Mouse (Mus musculus): ENCODE results near the gene Cisd2. TPM values are rescaled to one million over a fixed set of nuclear protein-coding genes. Genes with fewer than 3 reads are reported as not detected.

The Cisd2 gene
- polyA plus RNA-seq, 1 experiment from 2014 or later = 62.8 TPM

GRCm38 (mm10) chr3:135407351-135407750 lies 16.4 kb downstream of the Cisd2 start:
- H3K9ac ChIP-seq (replicated peaks; ENCODE audit: low read length) = no peak overlapping the region
- H3K27ac ChIP-seq (replicated peaks; ENCODE audit: low read depth, low read length) = no peak overlapping the region
- no peaks in the 10 kb centered on the region for H3K9me3 ChIP-seq (replicated peaks; ENCODE audit: control insufficient read depth, low read length)
- WGBS = 88% methylated on average over 8 of the region's 9 CpGs
- no peaks in the 10 kb centered on the region for H3K36me3 ChIP-seq (replicated peaks; ENCODE audit: control insufficient read depth, insufficient read depth, low read depth, low read length)
- no peaks in the 10 kb centered on the region for H3K27me3 ChIP-seq (ENCODE audit: control insufficient read depth, insufficient read depth, low read length)
- ATAC-seq (replicated peaks; ENCODE audit: insufficient number of reproducible peaks, low FRiP score, low TSS enrichment, low read depth) (no peak), DNase-seq (ENCODE audit: low spot score) (no peak)
- no peak overlapping the region for H3K4me3 ChIP-seq (ENCODE audit: low read depth, low read length)
- no peaks in the 10 kb centered on the region for H3K4me1 ChIP-seq (ENCODE audit: control insufficient read depth, insufficient read depth, low read length)
- H3K4me2 ChIP-seq (ENCODE audit: low read depth, low read length) = no peak overlapping the region

- WGBS = 81% methylated on average over 4 of the region's 4 CpGs
- H3K27me3 ChIP-seq (ENCODE audit: control insufficient read depth, insufficient read depth, low read length) = no peaks in the 10 kb centered on the region
- no peak for DNase-seq (ENCODE audit: low spot score)
- no peak overlapping the region for H3K9ac ChIP-seq (replicated peaks; ENCODE audit: low read length)
- no peaks in the 10 kb centered on the region for H3K9me3 ChIP-seq (replicated peaks; ENCODE audit: control insufficient read depth, low read length)
- H3K4me2 ChIP-seq (ENCODE audit: low read depth, low read length) = no peak overlapping the region
- H3K4me3 ChIP-seq (ENCODE audit: low read depth, low read length) = no peak overlapping the region
- no peak overlapping the region for H3K27ac ChIP-seq (replicated peaks; ENCODE audit: low read depth, low read length)
- no peak for ATAC-seq (replicated peaks; ENCODE audit: insufficient number of reproducible peaks, low FRiP score, low TSS enrichment, low read depth)
- H3K36me3 ChIP-seq (replicated peaks; ENCODE audit: control insufficient read depth, insufficient read depth, low read depth, low read length) = no peaks in the 10 kb centered on the region
- H3K4me1 ChIP-seq (ENCODE audit: control insufficient read depth, insufficient read depth, low read length) = no peaks in the 10 kb centered on the region
Measured at GRCm38 (mm10) chr3:135404599-135404998, 19.1 kb downstream of the Cisd2 start.

- 81% methylated on average over 5 of the region's 5 CpGs for WGBS
- no peak overlapping the region for H3K4me3 ChIP-seq (ENCODE audit: low read depth, low read length)
- ATAC-seq (replicated peaks; ENCODE audit: insufficient number of reproducible peaks, low FRiP score, low TSS enrichment, low read depth) (no peak), DNase-seq (ENCODE audit: low spot score) (no peak)
- no peaks in the 10 kb centered on the region for H3K9me3 ChIP-seq (replicated peaks; ENCODE audit: control insufficient read depth, low read length)
- no peak overlapping the region for H3K4me2 ChIP-seq (ENCODE audit: low read depth, low read length)
- no peak overlapping the region for H3K27ac ChIP-seq (replicated peaks; ENCODE audit: low read depth, low read length)
- no peak overlapping the region for H3K9ac ChIP-seq (replicated peaks; ENCODE audit: low read length)
- H3K4me1 ChIP-seq (ENCODE audit: control insufficient read depth, insufficient read depth, low read length) = no peaks in the 10 kb centered on the region
- no peaks in the 10 kb centered on the region for H3K36me3 ChIP-seq (replicated peaks; ENCODE audit: control insufficient read depth, insufficient read depth, low read depth, low read length)
- no peaks in the 10 kb centered on the region for H3K27me3 ChIP-seq (ENCODE audit: control insufficient read depth, insufficient read depth, low read length)
Measured at GRCm38 (mm10) chr3:135403856-135404255, 19.9 kb downstream of the Cisd2 start.

- H3K36me3 ChIP-seq (replicated peaks; ENCODE audit: control insufficient read depth, insufficient read depth, low read depth, low read length) = no peaks in the 10 kb centered on the region
- no peaks in the 10 kb centered on the region for H3K4me1 ChIP-seq (ENCODE audit: control insufficient read depth, insufficient read depth, low read length)
- H3K4me3 ChIP-seq (ENCODE audit: low read depth, low read length) = no peak overlapping the region
- no peak overlapping the region for H3K27ac ChIP-seq (replicated peaks; ENCODE audit: low read depth, low read length)
- DNase-seq (ENCODE audit: low spot score) (no peak), ATAC-seq (replicated peaks; ENCODE audit: insufficient number of reproducible peaks, low FRiP score, low TSS enrichment, low read depth) (no peak)
- WGBS = 88% methylated on average over 9 of the region's 9 CpGs
- no peaks in the 10 kb centered on the region for H3K9me3 ChIP-seq (replicated peaks; ENCODE audit: control insufficient read depth, low read length)
- no peak overlapping the region for H3K9ac ChIP-seq (replicated peaks; ENCODE audit: low read length)
- H3K27me3 ChIP-seq (ENCODE audit: control insufficient read depth, insufficient read depth, low read length) = no peaks in the 10 kb centered on the region
- no peak overlapping the region for H3K4me2 ChIP-seq (ENCODE audit: low read depth, low read length)
Measured at GRCm38 (mm10) chr3:135403211-135403610, 20.5 kb downstream of the Cisd2 start.

GRCm38 (mm10) chr3:135402201-135402658 lies 21.5 kb downstream of the Cisd2 start:
- H3K9me3 ChIP-seq (replicated peaks; ENCODE audit: control insufficient read depth, low read length) = no peaks in the 10 kb centered on the region
- WGBS = 15% methylated on average over 10 of the region's 10 CpGs
- ATAC-seq (replicated peaks; ENCODE audit: insufficient number of reproducible peaks, low FRiP score, low TSS enrichment, low read depth) = peak; percentile 76
- no peaks in the 10 kb centered on the region for H3K4me1 ChIP-seq (ENCODE audit: control insufficient read depth, insufficient read depth, low read length)
- H3K4me3 ChIP-seq (ENCODE audit: low read depth, low read length) = no peak overlapping the region
- H3K36me3 ChIP-seq (replicated peaks; ENCODE audit: control insufficient read depth, insufficient read depth, low read depth, low read length) = no peaks in the 10 kb centered on the region
- DNase-seq (ENCODE audit: low spot score) = peak; percentile 91
- H3K27me3 ChIP-seq (ENCODE audit: control insufficient read depth, insufficient read depth, low read length) = no peaks in the 10 kb centered on the region
- H3K9ac ChIP-seq (replicated peaks; ENCODE audit: low read length) = no peak overlapping the region
- no peak overlapping the region for H3K27ac ChIP-seq (replicated peaks; ENCODE audit: low read depth, low read length)
- no peak overlapping the region for H3K4me2 ChIP-seq (ENCODE audit: low read depth, low read length)

- Histone ChIP-seq H3K36me3 (replicated peaks; ENCODE audit: control insufficient read depth, insufficient read depth, low read depth, low read length) (no peaks in the 10 kb centered on the region), H3K4me1 (ENCODE audit: control insufficient read depth, insufficient read depth, low read length) (no peaks in the 10 kb centered on the region), H3K4me3 (ENCODE audit: low read depth, low read length) (no peak overlapping the region), H3K9ac (replicated peaks; ENCODE audit: low read length) (no peak overlapping the region), H3K9me3 (replicated peaks; ENCODE audit: control insufficient read depth, low read length) (no peaks in the 10 kb centered on the region), H3K27me3 (ENCODE audit: control insufficient read depth, insufficient read depth, low read length) (no peaks in the 10 kb centered on the region), H3K27ac (replicated peaks; ENCODE audit: low read depth, low read length) (no peak overlapping the region), H3K4me2 (ENCODE audit: low read depth, low read length) (no peak overlapping the region)
- ATAC-seq (replicated peaks; ENCODE audit: insufficient number of reproducible peaks, low FRiP score, low TSS enrichment, low read depth) (no peak), DNase-seq (ENCODE audit: low spot score) (no peak)
Measured at GRCm38 (mm10) chr3:135397112-135397511, 26.6 kb downstream of the Cisd2 start.

GRCm38 (mm10) chr3:135396081-135396480 lies 27.6 kb downstream of the Cisd2 start:
- no peak for ATAC-seq (replicated peaks; ENCODE audit: insufficient number of reproducible peaks, low FRiP score, low TSS enrichment, low read depth)
- no peaks in the 10 kb centered on the region for H3K4me1 ChIP-seq (ENCODE audit: control insufficient read depth, insufficient read depth, low read length)

GRCm38 (mm10) chr3:135395085-135395484 lies 28.6 kb downstream of the Cisd2 start:
- H3K9ac ChIP-seq (replicated peaks; ENCODE audit: low read length) = no peak overlapping the region
- no peak for ATAC-seq (replicated peaks; ENCODE audit: insufficient number of reproducible peaks, low FRiP score, low TSS enrichment, low read depth)
- H3K36me3 ChIP-seq (replicated peaks; ENCODE audit: control insufficient read depth, insufficient read depth, low read depth, low read length) = no peaks in the 10 kb centered on the region
- H3K4me2 ChIP-seq (ENCODE audit: low read depth, low read length) = no peak overlapping the region
- no peaks in the 10 kb centered on the region for H3K9me3 ChIP-seq (replicated peaks; ENCODE audit: control insufficient read depth, low read length)
- H3K4me3 ChIP-seq (ENCODE audit: low read depth, low read length) = no peak overlapping the region
- H3K27ac ChIP-seq (replicated peaks; ENCODE audit: low read depth, low read length) = no peak overlapping the region
- no peaks in the 10 kb centered on the region for H3K4me1 ChIP-seq (ENCODE audit: control insufficient read depth, insufficient read depth, low read length)
- no peak for DNase-seq (ENCODE audit: low spot score)
- no peaks in the 10 kb centered on the region for H3K27me3 ChIP-seq (ENCODE audit: control insufficient read depth, insufficient read depth, low read length)
- 80% methylated on average over 5 of the region's 5 CpGs for WGBS

More at GRCm38 (mm10) chr3:135396081-135396480, 27.6 kb downstream of the Cisd2 start:
- Histone ChIP-seq H3K4me2 (ENCODE audit: low read depth, low read length) (no peak overlapping the region), H3K27me3 (ENCODE audit: control insufficient read depth, insufficient read depth, low read length) (no peaks in the 10 kb centered on the region), H3K9ac (replicated peaks; ENCODE audit: low read length) (no peak overlapping the region), H3K4me3 (ENCODE audit: low read depth, low read length) (no peak overlapping the region), H3K9me3 (replicated peaks; ENCODE audit: control insufficient read depth, low read length) (no peaks in the 10 kb centered on the region), H3K27ac (replicated peaks; ENCODE audit: low read depth, low read length) (no peak overlapping the region), H3K36me3 (replicated peaks; ENCODE audit: control insufficient read depth, insufficient read depth, low read depth, low read length) (no peaks in the 10 kb centered on the region)
- DNase-seq (ENCODE audit: low spot score) = no peak
- 77% methylated on average over 6 of the region's 6 CpGs for WGBS

Data from embryonic facial prominence, embryonic 11.5 days (tissue).